Mouse (Mus musculus): ENCODE measurements at regions not wholly inside any gene's neighbourhood (a gene's known extent, or its start where the extent isn't known, plus 50 kb on each side); places are given as distances from the start of the nearest gene placed in this dataset.

- 33% methylated on average over 3 of the region's 3 CpGs for WGBS
- DNase-seq = no peak
- TF ChIP-seq CTCF (IDR thresholded peaks at IDR 0.05; ENCODE audit: insufficient read depth, low read length) (no peak), POLR2A (IDR thresholded peaks at IDR 0.05; ENCODE audit: borderline replicate concordance, extremely low read depth, low read depth, low read length) (no peak)
- Histone ChIP-seq H3K4me3 (replicated peaks; ENCODE audit: extremely low read depth, low read depth, low read length) (no peak overlapping the region), H3K4me1 (ENCODE audit: control insufficient read depth, insufficient read depth, low read length) (no peaks in the 10 kb centered on the region)
Observed at GRCm38 (mm10) chr10:29674377-29674776, 138.7 kb upstream of the Rspo3 start.

GRCm38 (mm10) chr10:29661752-29662151, 126.1 kb upstream of the Rspo3 start:
- no peak for DNase-seq
- WGBS = 71% methylated on average over 1 of the region's 1 CpGs
- Histone ChIP-seq H3K4me3 (replicated peaks; ENCODE audit: extremely low read depth, low read depth, low read length) (no peak overlapping the region), H3K4me1 (ENCODE audit: control insufficient read depth, insufficient read depth, low read length) (no peaks in the 10 kb centered on the region)
- TF ChIP-seq POLR2A (IDR thresholded peaks at IDR 0.05; ENCODE audit: borderline replicate concordance, extremely low read depth, low read depth, low read length) (no peak), CTCF (IDR thresholded peaks at IDR 0.05; ENCODE audit: insufficient read depth, low read length) (no peak)

- Histone ChIP-seq H3K4me3 (replicated peaks; ENCODE audit: extremely low read depth, low read depth, low read length) (no peak overlapping the region), H3K4me1 (ENCODE audit: control insufficient read depth, insufficient read depth, low read length) (no peaks in the 10 kb centered on the region)
- TF ChIP-seq POLR2A (IDR thresholded peaks at IDR 0.05; ENCODE audit: borderline replicate concordance, extremely low read depth, low read depth, low read length) (no peak), CTCF (IDR thresholded peaks at IDR 0.05; ENCODE audit: insufficient read depth, low read length) (no peak)
- no peak for DNase-seq
- 74% methylated on average over 1 of the region's 1 CpGs for WGBS
Observed at GRCm38 (mm10) chr10:29640249-29640648, 104.6 kb upstream of the Rspo3 start.

- Histone ChIP-seq H3K4me1 (ENCODE audit: control insufficient read depth, insufficient read depth, low read length) (no peaks in the 10 kb centered on the region), H3K4me3 (replicated peaks; ENCODE audit: extremely low read depth, low read depth, low read length) (no peak overlapping the region)
- DNase-seq = no peak
- WGBS = 34% methylated on average over 5 of the region's 5 CpGs
- TF ChIP-seq CTCF (IDR thresholded peaks at IDR 0.05; ENCODE audit: insufficient read depth, low read length) (no peak), POLR2A (IDR thresholded peaks at IDR 0.05; ENCODE audit: borderline replicate concordance, extremely low read depth, low read depth, low read length) (no peak)
Observed at GRCm38 (mm10) chr10:29635828-29636227, 100.2 kb upstream of the Rspo3 start.

- Histone ChIP-seq H3K4me1 (ENCODE audit: control insufficient read depth, insufficient read depth, low read length) (no peaks in the 10 kb centered on the region), H3K4me3 (replicated peaks; ENCODE audit: extremely low read depth, low read depth, low read length) (no peak overlapping the region)
- WGBS = 25% methylated on average over 4 of the region's 4 CpGs
- no peak for DNase-seq
- TF ChIP-seq CTCF (IDR thresholded peaks at IDR 0.05; ENCODE audit: insufficient read depth, low read length) (no peak), POLR2A (IDR thresholded peaks at IDR 0.05; ENCODE audit: borderline replicate concordance, extremely low read depth, low read depth, low read length) (no peak)
Observed at GRCm38 (mm10) chr10:29595455-29595854, 59.8 kb upstream of the Rspo3 start.

- DNase-seq = no peak
- no peak overlapping the region for H3K4me3 ChIP-seq (replicated peaks; ENCODE audit: extremely low read depth, low read depth, low read length)
- TF ChIP-seq POLR2A (IDR thresholded peaks at IDR 0.05; ENCODE audit: borderline replicate concordance, extremely low read depth, low read depth, low read length) (no peak), CTCF (IDR thresholded peaks at IDR 0.05; ENCODE audit: insufficient read depth, low read length) (no peak)
- H3K4me1 ChIP-seq (ENCODE audit: control insufficient read depth, insufficient read depth, low read length) = no peaks in the 10 kb centered on the region
- 73% methylated on average over 1 of the region's 1 CpGs for WGBS
Observed at GRCm38 (mm10) chr10:29594969-29595368, 59.3 kb upstream of the Rspo3 start.

GRCm38 (mm10) chr10:29592906-29593305, 57.2 kb upstream of the Rspo3 start:
- DNase-seq = no peak
- 66% methylated on average over 3 of the region's 3 CpGs for WGBS
- TF ChIP-seq POLR2A (IDR thresholded peaks at IDR 0.05; ENCODE audit: borderline replicate concordance, extremely low read depth, low read depth, low read length) (no peak), CTCF (IDR thresholded peaks at IDR 0.05; ENCODE audit: insufficient read depth, low read length) (no peak)
- H3K4me3 ChIP-seq (replicated peaks; ENCODE audit: extremely low read depth, low read depth, low read length) = no peak overlapping the region
- H3K4me1 ChIP-seq (ENCODE audit: control insufficient read depth, insufficient read depth, low read length) = no peaks in the 10 kb centered on the region

GRCm38 (mm10) chr10:29590187-29590586, 54.5 kb upstream of the Rspo3 start:
- no peaks in the 10 kb centered on the region for H3K4me1 ChIP-seq (ENCODE audit: control insufficient read depth, insufficient read depth, low read length)
- no peak for DNase-seq
- TF ChIP-seq POLR2A (IDR thresholded peaks at IDR 0.05; ENCODE audit: borderline replicate concordance, extremely low read depth, low read depth, low read length) (no peak), CTCF (IDR thresholded peaks at IDR 0.05; ENCODE audit: insufficient read depth, low read length) (no peak)
- no peak overlapping the region for H3K4me3 ChIP-seq (replicated peaks; ENCODE audit: extremely low read depth, low read depth, low read length)

- Histone ChIP-seq H3K4me3 (replicated peaks; ENCODE audit: extremely low read depth, low read depth, low read length) (no peak overlapping the region), H3K4me1 (ENCODE audit: control insufficient read depth, insufficient read depth, low read length) (no peaks in the 10 kb centered on the region)
- DNase-seq = no peak
- TF ChIP-seq POLR2A (IDR thresholded peaks at IDR 0.05; ENCODE audit: borderline replicate concordance, extremely low read depth, low read depth, low read length) (no peak), CTCF (IDR thresholded peaks at IDR 0.05; ENCODE audit: insufficient read depth, low read length) (no peak)
Observed at GRCm38 (mm10) chr10:29589739-29590138, 54.1 kb upstream of the Rspo3 start.
